Mouse (Mus musculus): ENCODE results near the gene Plscr3. TPM values are rescaled to one million over a fixed set of nuclear protein-coding genes. Genes with fewer than 3 reads are reported as not detected.

Gene Plscr3
- polyA plus RNA-seq, 1 experiment from 2014 or later, result 132 TPM

GRCm38 (mm10) chr11:69871822-69872221 lies 25.6 kb downstream of the Plscr3 start:
- no peaks in the 10 kb centered on the region for H3K36me3 ChIP-seq
- ATAC-seq (ENCODE audit: insufficient number of reproducible peaks, low FRiP score, low TSS enrichment, low read depth), result no peak
- H3K9me3 ChIP-seq, result no peaks in the 10 kb centered on the region
- H3K4me1 ChIP-seq, result peaks cover 13% of the 10 kb centered on the region
- no peak overlapping the region for H3K4me2 ChIP-seq
- no peak overlapping the region for H3K9ac ChIP-seq
- WGBS, result 83% methylated on average over 7 of the region's 7 CpGs
- no peaks in the 10 kb centered on the region for H3K27me3 ChIP-seq
- H3K4me3 ChIP-seq, result no peak overlapping the region
- no peak overlapping the region for H3K27ac ChIP-seq

DNA sequence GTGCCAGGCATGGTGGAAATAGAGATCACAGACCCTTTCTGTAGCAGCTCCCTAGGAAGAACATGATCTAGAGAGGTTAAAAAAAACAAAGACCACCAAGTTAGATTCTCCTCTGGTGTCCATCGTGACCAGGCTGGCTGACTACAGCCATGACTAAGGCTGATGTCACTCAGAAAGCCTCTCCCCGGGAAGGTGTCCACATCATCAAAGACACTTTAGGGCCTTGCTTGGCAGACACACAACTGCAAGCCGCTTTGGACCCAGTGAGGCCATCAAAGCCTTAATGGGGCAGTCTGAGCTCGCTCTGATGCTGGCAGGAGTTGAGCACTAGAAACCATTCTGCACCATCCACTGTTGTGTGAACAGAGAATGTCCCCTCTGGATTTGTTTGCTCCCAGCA lies 26.3 kb downstream of the Plscr3 start:
- WGBS, result 69% methylated on average over 4 of the region's 4 CpGs

GRCm38 (mm10) chr11:69876186-69876585 lies 30.0 kb downstream of the Plscr3 start:
- H3K4me1 ChIP-seq, result peaks cover 55% of the 10 kb centered on the region
- peak overlapping the region; percentile 74 for H3K27ac ChIP-seq
- H3K9ac ChIP-seq, result no peak overlapping the region
- H3K4me3 ChIP-seq, result no peak overlapping the region
- peak; percentile 31 for ATAC-seq (ENCODE audit: insufficient number of reproducible peaks, low FRiP score, low TSS enrichment, low read depth)
- no peaks in the 10 kb centered on the region for H3K27me3 ChIP-seq
- no peaks in the 10 kb centered on the region for H3K9me3 ChIP-seq
- H3K4me2 ChIP-seq, result no peak overlapping the region
- H3K36me3 ChIP-seq, result no peaks in the 10 kb centered on the region
- 38% methylated on average over 7 of the region's 7 CpGs for WGBS

More for the DNA sequence above, 26.3 kb downstream of the Plscr3 start:
- Histone ChIP-seq H3K4me2 (no peak overlapping the region), H3K27ac (no peak overlapping the region), H3K36me3 (no peaks in the 10 kb centered on the region), H3K4me1 (peaks cover 19% of the 10 kb centered on the region), H3K27me3 (no peaks in the 10 kb centered on the region), H3K9me3 (no peaks in the 10 kb centered on the region), H3K4me3 (no peak overlapping the region), H3K9ac (no peak overlapping the region)
- no peak for ATAC-seq (ENCODE audit: insufficient number of reproducible peaks, low FRiP score, low TSS enrichment, low read depth)

- Histone ChIP-seq H3K9me3 (no peaks in the 10 kb centered on the region), H3K4me3 (peak overlapping the region; percentile 19), H3K9ac (no peak overlapping the region), H3K4me2 (peak overlapping the region; percentile 39; the same call in 1 of the 2 replicates), H3K27ac (peak overlapping the region; percentile 74), H3K27me3 (no peaks in the 10 kb centered on the region), H3K4me1 (peaks cover 62% of the 10 kb centered on the region), H3K36me3 (no peaks in the 10 kb centered on the region)
- 4% methylated on average over 12 of the region's 12 CpGs for WGBS
- ATAC-seq (ENCODE audit: insufficient number of reproducible peaks, low FRiP score, low TSS enrichment, low read depth), result no peak
Measured at GRCm38 (mm10) chr11:69876867-69877266, 30.7 kb downstream of the Plscr3 start.

DNA sequence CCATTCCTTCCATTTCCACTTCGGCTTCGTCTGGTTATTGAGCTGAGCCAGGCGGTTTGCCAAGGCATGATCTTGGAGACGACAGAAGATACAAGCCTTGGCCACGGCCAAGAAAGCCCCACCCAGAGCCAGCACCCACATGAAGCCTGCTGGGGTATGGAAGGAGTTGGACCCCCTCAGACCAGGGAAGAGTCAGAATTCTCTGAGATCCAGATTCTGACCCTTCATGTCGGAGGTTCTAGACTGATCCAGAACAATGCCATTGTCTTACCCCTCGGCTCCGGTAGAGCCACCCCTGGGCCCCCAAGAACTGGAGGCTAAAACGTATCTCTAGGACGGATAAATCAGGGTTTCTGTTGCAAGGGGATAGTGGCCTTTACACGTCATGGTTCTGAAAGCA lies 31.7 kb downstream of the Plscr3 start, which contains the start of gene Tmem95:
Tmem95 (minus strand) TSS at position 141 of the 400 bp plus-strand sequence.
- H3K36me3 ChIP-seq, result no peaks in the 10 kb centered on the region
- H3K9ac ChIP-seq, result no peak within 1 kb of the TSS
- peaks cover 62% of the 10 kb centered on the region for H3K4me1 ChIP-seq
- peak within 1 kb of the TSS; percentile 19 for H3K4me3 ChIP-seq
- 77% methylated on average over 11 of the region's 11 CpGs for WGBS
- H3K27ac ChIP-seq, result peak within 1 kb of the TSS; percentile 74
- ATAC-seq (ENCODE audit: insufficient number of reproducible peaks, low FRiP score, low TSS enrichment, low read depth), result no peak
- H3K9me3 ChIP-seq, result no peaks in the 10 kb centered on the region
- H3K4me2 ChIP-seq, result peak within 1 kb of the TSS; percentile 90; the same call in 1 of the 2 replicates
- H3K27me3 ChIP-seq, result no peaks in the 10 kb centered on the region

DNA sequence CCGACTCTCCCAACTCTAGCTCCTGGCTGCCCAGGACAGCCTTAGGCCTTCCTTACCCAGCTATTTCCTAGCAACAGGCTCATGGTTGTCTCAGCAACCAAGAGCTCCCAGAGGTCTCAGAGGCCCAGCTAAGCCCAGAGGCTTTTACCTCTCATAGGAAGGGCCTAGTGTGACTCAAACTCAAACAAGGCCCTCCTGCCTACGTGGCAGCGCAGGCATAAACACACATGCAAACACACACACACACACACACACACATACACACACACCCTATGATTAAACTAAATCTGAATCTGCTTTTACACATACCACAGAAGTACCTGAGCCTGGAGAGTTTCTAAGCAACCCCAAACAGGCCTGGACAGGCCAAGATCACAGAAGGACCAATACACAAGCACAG lies 32.2 kb downstream of the Plscr3 start:
- Histone ChIP-seq H3K9me3 (no peaks in the 10 kb centered on the region), H3K9ac (no peak overlapping the region), H3K27ac (no peak overlapping the region), H3K36me3 (no peaks in the 10 kb centered on the region), H3K27me3 (no peaks in the 10 kb centered on the region), H3K4me3 (no peak overlapping the region), H3K4me2 (0 out of 2 replicates have a peak overlapping the region, but pooled peaks have one; percentile 90), H3K4me1 (peaks cover 62% of the 10 kb centered on the region)
- no peak for ATAC-seq (ENCODE audit: insufficient number of reproducible peaks, low FRiP score, low TSS enrichment, low read depth)
- 65% methylated on average over 3 of the region's 3 CpGs for WGBS

DNA sequence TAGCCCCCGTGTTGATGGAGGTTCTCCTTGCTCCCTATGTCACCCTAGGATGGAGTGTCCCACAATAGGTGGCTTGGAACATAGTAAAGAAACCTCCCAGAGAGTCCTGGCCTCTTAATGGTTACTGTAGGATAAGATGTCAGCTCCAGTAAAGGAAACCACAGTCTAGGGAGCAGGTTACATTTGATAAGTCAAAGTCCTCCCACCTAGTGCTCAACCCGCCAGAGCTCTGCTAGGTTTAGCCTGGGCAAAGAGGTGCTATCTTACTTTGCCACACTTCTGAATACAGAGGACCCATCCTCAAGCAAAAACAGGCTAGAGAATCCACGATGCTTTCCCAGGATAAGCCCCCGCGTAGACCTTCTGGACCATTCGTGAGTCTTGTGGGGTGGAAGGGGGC lies 32.8 kb downstream of the Plscr3 start:
- H3K4me3 ChIP-seq, result peak overlapping the region; percentile 55
- no peak overlapping the region for H3K27ac ChIP-seq
- ATAC-seq (ENCODE audit: insufficient number of reproducible peaks, low FRiP score, low TSS enrichment, low read depth), result no peak
- no peaks in the 10 kb centered on the region for H3K36me3 ChIP-seq
- H3K27me3 ChIP-seq, result no peaks in the 10 kb centered on the region
- peak overlapping the region; percentile 90; the same call in 1 of the 2 replicates for H3K4me2 ChIP-seq
- H3K9ac ChIP-seq, result no peak overlapping the region
- peaks cover 62% of the 10 kb centered on the region for H3K4me1 ChIP-seq
- 89% methylated on average over 6 of the region's 6 CpGs for WGBS
- no peaks in the 10 kb centered on the region for H3K9me3 ChIP-seq

GRCm38 (mm10) chr11:69879711-69880110 lies 33.5 kb downstream of the Plscr3 start:
- Histone ChIP-seq H3K4me2 (peak overlapping the region; percentile 90), H3K4me1 (peaks cover 62% of the 10 kb centered on the region), H3K36me3 (no peaks in the 10 kb centered on the region), H3K9ac (peak overlapping the region; percentile 47; the same call in 1 of the 2 replicates), H3K9me3 (no peaks in the 10 kb centered on the region), H3K27ac (peak overlapping the region; percentile 92; the same call in 1 of the 2 replicates), H3K27me3 (no peaks in the 10 kb centered on the region), H3K4me3 (peak overlapping the region; percentile 55)
- no peak for ATAC-seq (ENCODE audit: insufficient number of reproducible peaks, low FRiP score, low TSS enrichment, low read depth)
- WGBS, result 50% methylated on average over 15 of the region's 15 CpGs

DNA sequence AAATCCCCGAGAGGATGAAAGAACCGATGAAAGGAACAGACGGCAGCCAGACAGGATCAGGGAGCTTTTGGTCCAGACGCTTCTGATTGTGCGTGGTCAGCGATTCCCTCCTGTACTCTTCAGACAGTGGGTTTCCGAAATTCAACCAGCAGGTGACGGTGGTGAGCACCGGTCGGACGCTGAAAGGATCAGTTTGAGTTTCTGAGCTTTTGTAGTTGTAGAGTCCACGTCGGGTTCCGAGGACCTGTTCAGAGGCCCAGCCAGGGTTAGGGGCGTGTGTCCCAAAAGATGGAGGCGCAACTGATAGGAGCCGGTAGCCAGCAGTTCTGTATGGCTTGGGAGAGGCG lies 34.3 kb downstream of the Plscr3 start:
- Histone ChIP-seq H3K27me3 (no peaks in the 10 kb centered on the region), H3K36me3 (no peaks in the 10 kb centered on the region), H3K4me2 (peak overlapping the region; percentile 90), H3K9me3 (no peaks in the 10 kb centered on the region), H3K9ac (peak overlapping the region; percentile 47), H3K4me1 (peaks cover 62% of the 10 kb centered on the region), H3K27ac (peak overlapping the region; percentile 92), H3K4me3 (peak overlapping the region; percentile 55)
- WGBS, result 0% methylated on average over 18 of the region's 18 CpGs
- ATAC-seq (ENCODE audit: insufficient number of reproducible peaks, low FRiP score, low TSS enrichment, low read depth), result peak; percentile 32

GRCm38 (mm10) chr11:69880853-69881603 lies 34.9 kb downstream of the Plscr3 start, which contains the start of gene Kctd11:
Gene Kctd11, minus strand, starts transcription at chr11:69881406.
- H3K27ac ChIP-seq, result peak within 1 kb of the TSS; percentile 92
- peak within 1 kb of the TSS; percentile 47 for H3K9ac ChIP-seq
- WGBS, result under 1% methylated on average over 46 of the region's 46 CpGs
- no peaks in the 10 kb centered on the region for H3K9me3 ChIP-seq
- H3K4me3 ChIP-seq, result peak within 1 kb of the TSS; percentile 55
- H3K4me1 ChIP-seq, result peaks cover 57% of the 10 kb centered on the region
- peak; percentile 78 for ATAC-seq (ENCODE audit: insufficient number of reproducible peaks, low FRiP score, low TSS enrichment, low read depth)
- no peaks in the 10 kb centered on the region for H3K27me3 ChIP-seq
- H3K4me2 ChIP-seq, result peak within 1 kb of the TSS; percentile 90
- H3K36me3 ChIP-seq, result no peaks in the 10 kb centered on the region

DNA sequence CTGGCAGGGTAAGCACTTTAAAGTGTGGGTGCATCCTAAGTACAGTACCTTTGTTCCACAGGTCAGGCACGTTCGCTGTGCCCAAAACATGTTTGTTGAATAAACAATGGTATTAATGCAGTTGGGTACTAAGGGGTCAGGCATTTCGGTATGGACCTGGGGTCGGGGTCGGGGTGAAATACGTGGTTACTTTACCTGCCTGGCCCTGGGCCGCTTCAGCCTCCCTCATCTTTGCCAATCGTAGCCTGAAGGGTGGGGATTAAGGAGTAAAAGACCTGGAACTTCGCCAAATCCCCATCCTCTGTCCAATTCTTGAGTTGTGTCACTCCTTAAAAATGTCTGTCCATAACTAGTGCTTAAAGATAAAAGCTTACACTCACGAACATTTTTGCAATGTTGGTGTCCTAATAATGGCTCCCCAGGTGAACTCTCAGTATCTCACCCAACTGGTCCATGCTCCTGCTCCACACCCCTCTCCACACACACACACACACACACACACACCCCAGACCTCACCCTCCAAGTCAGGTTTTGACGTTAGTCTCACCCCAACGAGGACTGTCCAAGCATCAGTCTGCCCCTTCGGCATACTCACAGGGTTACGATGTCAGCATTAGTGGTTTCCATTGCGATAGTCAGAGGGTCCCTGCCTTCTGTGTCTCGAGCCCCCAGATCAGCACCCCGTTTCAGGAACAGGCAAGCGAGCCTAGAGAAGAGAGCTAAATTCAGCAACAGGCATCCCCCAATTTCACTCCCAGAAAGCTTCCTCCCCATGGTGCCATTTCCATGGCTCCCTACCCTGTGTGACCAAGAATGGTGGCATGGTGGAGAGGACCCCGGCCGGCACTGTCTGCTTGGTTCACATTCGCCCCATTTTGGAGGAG lies 35.9 kb downstream of the Plscr3 start:
- peak overlapping the region; percentile 92 for H3K27ac ChIP-seq
- H3K4me1 ChIP-seq, result peaks cover 48% of the 10 kb centered on the region
- peak overlapping the region; percentile 90 for H3K4me2 ChIP-seq
- H3K36me3 ChIP-seq, result no peaks in the 10 kb centered on the region
- H3K4me3 ChIP-seq, result peak overlapping the region; percentile 55
- 55% methylated on average over 21 of the region's 21 CpGs for WGBS
- H3K27me3 ChIP-seq, result no peaks in the 10 kb centered on the region
- peak overlapping the region; percentile 47; the same call in 1 of the 2 replicates for H3K9ac ChIP-seq
- no peak for ATAC-seq (ENCODE audit: insufficient number of reproducible peaks, low FRiP score, low TSS enrichment, low read depth)
- no peaks in the 10 kb centered on the region for H3K9me3 ChIP-seq

- no peak overlapping the region for H3K4me3 ChIP-seq
- no peaks in the 10 kb centered on the region for H3K9me3 ChIP-seq
- no peak for ATAC-seq (ENCODE audit: insufficient number of reproducible peaks, low FRiP score, low TSS enrichment, low read depth)
- peaks cover 37% of the 10 kb centered on the region for H3K4me1 ChIP-seq
- no peak overlapping the region for H3K9ac ChIP-seq
- no peak overlapping the region for H3K4me2 ChIP-seq
- H3K27ac ChIP-seq, result no peak overlapping the region
- no peaks in the 10 kb centered on the region for H3K36me3 ChIP-seq
- 64% methylated on average over 4 of the region's 4 CpGs for WGBS
- no peaks in the 10 kb centered on the region for H3K27me3 ChIP-seq
Measured at GRCm38 (mm10) chr11:69883066-69883465, 36.9 kb downstream of the Plscr3 start.
